Mouse (Mus musculus) limb, embryonic 10.5 days (tissue): ENCODE results near the gene Rhof. TPM values are rescaled to one million over a fixed set of nuclear protein-coding genes. Genes with fewer than 3 reads are reported as not detected.
"Not testable (repeated sequence)": the region's sequence is repeated elsewhere in the genome, so short reads cannot be mapped to it uniquely, and the experiment has no call there.

ENCODE experiments used
- DNase-seq: peaks from one replicate; pipeline ENCODE4 v3.0.0-alpha.2; 2017; ENCODE audit warnings: low spot score
- H3K27ac ChIP-seq: fragments of 300-500 bp; sonication (generic); 2 replicates; pipeline ENCODE4 v1.5.1; 2016; ENCODE audit warnings: mild to moderate bottlenecking
- H3K27me3 ChIP-seq: fragments of 300-500 bp; sonication (generic); 2 replicates; pipeline ENCODE4 v1.6.1; 2016; ENCODE audit warnings: low read depth, mild to moderate bottlenecking; ENCODE audit not compliant: poor library complexity, severe bottlenecking
- H3K36me3 ChIP-seq: fragments of 300-500 bp; sonication (generic); 2 replicates; pipeline ENCODE4 v1.6.1; 2016; ENCODE audit warnings: mild to moderate bottlenecking, moderate library complexity
- H3K4me1 ChIP-seq: fragments of 300-500 bp; sonication (generic); 2 replicates; pipeline ENCODE4 v1.6.1; 2016
- H3K4me3 ChIP-seq: fragments of 300-500 bp; sonication (generic); 2 replicates; pipeline ENCODE4 v1.5.1; 2016; ENCODE audit warnings: mild to moderate bottlenecking, moderate library complexity
- H3K9me3 ChIP-seq: fragments of 300-500 bp; sonication (generic); replicated peaks from 2 replicates; pipeline ENCODE4 v1.6.1; 2016; ENCODE audit warnings: mild to moderate bottlenecking
- WGBS: fragments of 180-500 bp; shearing (Covaris S2); methylation state at CpG from one replicate; pipeline ENCODE4 v1.1.7; 2016; 5-methylcytosine and 5-hydroxymethylcytosine counted together
- polyA plus RNA-seq: library from polyadenylated mRNA; unstranded; fragments of >200 nt; fragmentation: Nextera tagmentation; extraction: Ambion mirVana; gene quantifications from 2 replicates; pipeline ENCODE4 v1.2.1, GENCODE M21; 2016

Gene Rhof
- polyA plus RNA-seq, 1 experiment from 2014 or later: 2.0 TPM

DNA sequence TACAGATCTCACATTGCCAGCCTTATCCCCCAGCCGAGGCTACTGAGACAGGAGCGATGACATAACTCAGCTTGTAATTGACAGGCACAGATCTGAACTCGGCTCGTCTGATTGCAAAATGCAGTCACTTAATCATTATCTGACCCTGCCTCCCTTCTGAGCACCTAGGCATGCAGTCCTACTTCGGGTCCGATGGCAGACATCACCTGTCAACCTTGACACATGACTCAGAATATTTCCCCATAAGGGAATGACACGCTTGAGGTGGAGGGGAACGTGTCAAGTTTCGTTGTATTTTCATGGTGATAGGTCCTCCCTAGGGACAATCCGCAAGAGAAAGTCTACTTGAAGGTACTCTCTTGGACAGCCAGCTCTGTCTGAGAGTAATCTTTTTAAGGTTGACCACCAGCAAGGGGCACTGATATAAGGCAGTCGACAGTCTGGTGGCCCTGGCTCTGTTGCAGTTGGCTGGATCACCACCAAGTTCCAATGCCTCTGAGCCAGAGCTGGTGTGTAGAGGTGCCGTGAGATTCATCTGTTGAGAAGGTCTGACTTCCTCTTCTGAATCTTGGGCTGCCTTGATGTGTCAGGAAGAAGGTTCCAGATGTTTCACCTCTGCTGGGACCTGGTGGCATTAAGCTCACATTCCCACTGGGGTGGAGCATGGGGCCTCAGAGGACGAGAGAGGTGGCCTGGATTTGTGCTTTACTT, 49.0 kb downstream of the Rhof start:
- Histone ChIP-seq H3K36me3 (no peaks in the 10 kb centered on the region), H3K4me1 (peaks cover 19% of the 10 kb centered on the region), H3K27ac (no peak overlapping the region), H3K4me3 (no peak overlapping the region), H3K27me3 (no peaks in the 10 kb centered on the region), H3K9me3 (no peaks in the 10 kb centered on the region)
- WGBS: 79% methylated on average over 13 of the region's 13 CpGs
- no peak for DNase-seq

DNA sequence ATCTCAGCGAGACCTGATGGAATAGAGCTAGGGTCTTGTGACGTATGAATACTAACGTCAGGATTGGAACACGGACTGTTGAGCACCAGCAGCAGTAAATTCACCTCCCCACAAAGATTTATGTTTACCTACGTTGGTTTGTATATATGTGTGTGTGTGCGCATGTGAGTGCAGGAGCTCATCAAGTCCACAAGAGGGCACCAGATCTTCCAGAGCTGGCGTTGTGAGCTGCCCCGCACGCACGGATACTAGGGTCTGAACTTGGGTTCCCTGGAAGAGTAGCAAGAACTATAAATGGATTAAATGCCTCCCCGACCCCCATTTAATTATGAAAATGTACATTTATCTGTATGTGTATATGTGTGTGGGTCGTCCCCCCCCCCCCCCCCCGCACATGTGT, 52.0 kb downstream of the Rhof start:
- no peak for DNase-seq
- H3K36me3 ChIP-seq: no peaks in the 10 kb centered on the region
- H3K4me1 ChIP-seq: peaks cover 44% of the 10 kb centered on the region
- H3K27me3 ChIP-seq: no peaks in the 10 kb centered on the region
- 96% methylated on average over 13 of the region's 13 CpGs for WGBS
- no peaks in the 10 kb centered on the region for H3K9me3 ChIP-seq
- H3K27ac ChIP-seq: no peak overlapping the region; the same call in 1 of the 2 replicates
- H3K4me3 ChIP-seq: no peak overlapping the region

GRCm38 (mm10) chr5:123080041-123080440, 52.5 kb downstream of the Rhof start:
- H3K27me3 ChIP-seq: no peaks in the 10 kb centered on the region
- 42% methylated on average over 8 of the region's 8 CpGs for WGBS
- H3K27ac ChIP-seq: peak overlapping the region; percentile 47; the same call in 1 of the 2 replicates
- peaks cover 49% of the 10 kb centered on the region for H3K4me1 ChIP-seq
- no peak overlapping the region for H3K4me3 ChIP-seq
- H3K9me3 ChIP-seq: no peaks in the 10 kb centered on the region
- peak; percentile 46 for DNase-seq
- H3K36me3 ChIP-seq: no peaks in the 10 kb centered on the region

GRCm38 (mm10) chr5:123079568-123079967, 52.9 kb downstream of the Rhof start:
- Histone ChIP-seq H3K36me3 (no peaks in the 10 kb centered on the region), H3K9me3 (no peaks in the 10 kb centered on the region), H3K27me3 (no peaks in the 10 kb centered on the region), H3K4me3 (no peak overlapping the region), H3K4me1 (peaks cover 52% of the 10 kb centered on the region), H3K27ac (peak overlapping the region; percentile 47; the same call in 1 of the 2 replicates)
- no peak for DNase-seq
- WGBS: 77% methylated on average over 1 of the region's 1 CpGs

DNA sequence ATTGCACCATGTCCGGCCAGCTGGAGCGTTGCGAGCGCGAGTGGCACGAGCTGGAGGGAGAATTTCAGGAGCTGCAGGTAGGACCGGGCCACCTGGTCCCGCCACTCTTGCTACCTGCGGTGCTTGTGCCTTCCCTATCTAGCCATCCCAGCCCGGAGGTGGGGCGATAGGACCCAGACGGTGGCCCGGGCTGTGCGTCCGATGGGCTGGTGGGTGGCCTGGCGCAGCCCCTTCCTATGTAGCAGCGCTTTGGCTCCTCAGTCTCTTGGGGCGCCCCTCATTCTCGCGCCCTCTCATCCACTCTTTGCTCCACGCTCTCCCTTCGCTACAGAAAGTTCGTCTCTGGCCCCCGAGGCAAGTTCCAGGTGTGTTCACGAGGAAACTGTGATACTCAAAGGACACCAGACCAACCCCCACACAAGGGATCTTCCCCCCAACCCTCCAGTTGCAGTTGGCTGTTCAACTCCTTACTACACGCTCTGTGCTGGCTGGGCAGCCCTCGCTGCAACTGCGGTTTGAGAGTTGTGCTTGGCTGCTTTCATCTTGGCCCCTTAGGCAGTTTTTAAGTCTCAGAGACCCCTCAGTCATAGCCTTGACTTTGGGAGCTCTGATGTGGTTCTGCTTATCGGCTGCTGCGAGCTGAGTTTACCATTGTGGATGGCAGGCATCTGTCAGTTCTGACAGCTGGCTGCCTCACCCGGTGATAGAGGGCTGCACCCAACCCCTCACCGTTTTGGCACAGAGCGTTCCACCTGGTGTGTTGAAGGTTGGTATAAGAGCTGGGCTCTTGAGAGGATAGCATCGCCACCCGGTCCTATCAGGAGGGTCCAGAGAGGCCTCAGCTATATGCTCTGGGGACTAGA, 55.8 kb downstream of the Rhof start:
- Histone ChIP-seq H3K4me3 (peak overlapping the region; percentile 77), H3K9me3 (no peaks in the 10 kb centered on the region), H3K4me1 (peaks cover 48% of the 10 kb centered on the region), H3K27ac (peak overlapping the region; percentile 82), H3K36me3 (no peaks in the 10 kb centered on the region), H3K27me3 (no peaks in the 10 kb centered on the region)
- 3% methylated on average over 35 of the region's 35 CpGs for WGBS
- no peak for DNase-seq

GRCm38 (mm10) chr5:123075576-123076418, 56.7 kb downstream of the Rhof start:
- H3K9me3 ChIP-seq: no peaks in the 10 kb centered on the region
- DNase-seq: peak; percentile 96
- H3K4me3 ChIP-seq: peak overlapping the region; percentile 77
- H3K4me1 ChIP-seq: peaks cover 48% of the 10 kb centered on the region
- peak overlapping the region; percentile 82 for H3K27ac ChIP-seq
- H3K36me3 ChIP-seq: no peaks in the 10 kb centered on the region
- no peaks in the 10 kb centered on the region for H3K27me3 ChIP-seq
- WGBS: 9% methylated on average over 45 of the region's 45 CpGs

DNA sequence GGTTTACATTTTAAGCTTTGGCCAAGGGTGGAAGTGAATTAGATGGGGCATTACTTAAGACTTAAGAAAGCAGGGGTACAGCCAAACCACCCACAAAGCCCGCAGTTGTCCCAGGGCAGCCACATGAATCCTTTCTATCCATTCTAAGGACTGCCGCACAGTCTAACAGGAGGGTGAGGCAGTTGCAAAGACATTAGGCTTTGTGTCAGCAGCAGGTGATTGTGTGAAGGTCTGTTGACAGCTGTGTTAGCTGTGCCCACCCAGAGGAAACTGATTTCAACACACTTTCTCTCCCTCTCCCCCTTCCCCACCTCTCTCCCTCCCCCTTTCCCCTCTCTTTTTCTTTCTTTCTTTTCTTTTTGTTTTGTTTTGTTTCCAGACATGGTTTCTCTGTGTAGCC, 63.8 kb downstream of the Rhof start:
- Histone ChIP-seq H3K27me3 (no peaks in the 10 kb centered on the region), H3K36me3 (no peaks in the 10 kb centered on the region), H3K4me3 (no peak overlapping the region), H3K9me3 (no peaks in the 10 kb centered on the region), H3K4me1 (peaks cover 4% of the 10 kb centered on the region; the same call in 1 of the 2 replicates), H3K27ac (no peak overlapping the region)
- DNase-seq: no peak
- WGBS: 99% methylated on average over 2 of the region's 2 CpGs

- no peak for DNase-seq
- H3K4me3 ChIP-seq: no peak within 1 kb of the TSS
- H3K9me3 ChIP-seq: no peaks in the 10 kb centered on the region
- H3K4me1 ChIP-seq: peaks cover 4% of the 10 kb centered on the region; the same call in 1 of the 2 replicates
- H3K27me3 ChIP-seq: no peaks in the 10 kb centered on the region
- H3K27ac ChIP-seq: no peak within 1 kb of the TSS
- no peaks in the 10 kb centered on the region for H3K36me3 ChIP-seq
- WGBS: 86% methylated on average over 12 of the region's 12 CpGs
Measured at GRCm38 (mm10) chr5:123068115-123068514, 64.4 kb downstream of the Rhof start, which contains the start of gene Tmem120b. Gene Tmem120b (plus strand): TSS chr5:123068415.

DNA sequence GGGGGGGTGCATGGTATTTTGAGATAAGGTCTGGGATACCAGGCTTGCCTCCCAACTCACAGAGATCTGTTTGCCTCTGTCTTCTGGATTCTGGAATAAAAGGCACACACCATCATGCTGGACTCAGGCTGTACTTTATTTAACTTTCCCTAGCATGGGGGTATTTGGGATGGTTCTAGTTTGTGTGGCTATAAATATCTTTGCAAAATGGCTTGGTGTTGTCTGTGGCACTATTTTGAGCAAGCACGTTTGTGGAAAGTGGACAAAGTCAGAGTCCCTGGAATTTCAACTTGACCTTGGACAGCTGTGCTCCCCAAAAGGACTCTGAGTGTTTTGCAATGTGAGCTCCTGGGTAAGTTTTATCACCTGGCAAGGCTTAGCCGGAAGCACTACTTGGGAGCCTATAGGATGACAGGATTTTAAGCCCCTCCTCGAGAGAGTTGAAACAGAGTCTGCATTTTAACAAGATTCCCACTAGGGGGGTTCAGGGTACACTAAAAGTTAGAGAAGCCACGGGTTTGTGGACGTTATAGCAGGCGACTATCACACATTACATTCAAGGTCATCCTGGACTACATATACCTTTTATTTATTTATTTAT, 65.0 kb downstream of the Rhof start:
- no peaks in the 10 kb centered on the region for H3K9me3 ChIP-seq
- H3K4me1 ChIP-seq: peaks cover 4% of the 10 kb centered on the region; the same call in 1 of the 2 replicates
- H3K27ac ChIP-seq: no peak overlapping the region
- no peaks in the 10 kb centered on the region for H3K36me3 ChIP-seq
- H3K4me3 ChIP-seq: no peak overlapping the region
- no peaks in the 10 kb centered on the region for H3K27me3 ChIP-seq
- 28% methylated on average over 6 of the region's 6 CpGs for WGBS
- DNase-seq: no peak

DNA sequence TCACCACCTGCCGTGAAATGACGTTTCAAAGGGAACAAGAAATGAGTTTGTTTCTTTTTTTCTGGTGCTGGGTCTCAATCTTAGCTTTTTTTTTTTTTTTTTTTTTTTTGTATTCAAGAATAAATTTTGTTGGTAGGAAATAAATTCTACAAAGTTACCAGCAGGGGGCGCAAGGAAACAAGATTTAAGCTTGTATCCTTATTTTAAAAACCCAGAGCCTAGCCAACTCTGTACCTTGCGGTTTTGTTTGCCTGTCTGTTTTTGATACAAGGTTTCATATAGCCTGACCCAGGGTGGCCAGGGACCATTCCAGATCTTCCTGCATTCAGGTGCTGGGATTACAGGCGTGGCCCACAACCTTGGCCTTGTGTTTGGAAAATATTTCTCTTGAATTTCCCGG, 68.3 kb downstream of the Rhof start:
- Histone ChIP-seq H3K9me3 (no peaks in the 10 kb centered on the region), H3K27me3 (no peaks in the 10 kb centered on the region), H3K4me3 (no peak overlapping the region), H3K4me1 (peaks cover 18% of the 10 kb centered on the region), H3K36me3 (no peaks in the 10 kb centered on the region), H3K27ac (no peak overlapping the region)
- 34% methylated on average over 6 of the region's 6 CpGs for WGBS
- peak; percentile 56 for DNase-seq

GRCm38 (mm10) chr5:123063141-123063540, 69.4 kb downstream of the Rhof start:
- Histone ChIP-seq H3K27me3 (no peaks in the 10 kb centered on the region), H3K9me3 (no peaks in the 10 kb centered on the region), H3K4me3 (no peak overlapping the region), H3K36me3 (no peaks in the 10 kb centered on the region), H3K4me1 (peaks cover 26% of the 10 kb centered on the region), H3K27ac (no peak overlapping the region)
- WGBS: 88% methylated on average over 3 of the region's 3 CpGs
- no peak for DNase-seq

DNA sequence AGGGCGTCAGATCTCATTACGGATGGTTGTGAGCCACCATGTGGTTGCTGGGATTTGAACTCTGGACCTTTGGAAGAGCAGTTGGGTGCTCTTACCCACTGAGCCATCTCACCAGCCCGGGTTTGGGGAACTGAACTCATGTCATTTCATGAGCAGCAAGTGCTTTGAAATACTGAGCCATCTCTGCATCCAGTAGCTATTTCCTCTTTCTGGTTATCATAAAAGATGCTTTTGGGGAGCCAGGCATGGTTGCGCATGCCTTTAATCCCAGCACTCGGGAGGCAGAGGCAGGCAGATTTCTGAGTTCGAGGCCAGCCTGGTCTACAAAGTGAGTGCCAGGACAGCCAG, 71.1 kb downstream of the Rhof start:
- not testable (repeated sequence) for H3K27ac ChIP-seq, H3K36me3 ChIP-seq, H3K4me3 ChIP-seq, H3K27me3 ChIP-seq, DNase-seq, H3K9me3 ChIP-seq
- H3K4me1 ChIP-seq: peaks cover 21% of the 10 kb centered on the region
- WGBS: 81% methylated on average over 6 of the region's 6 CpGs
